Mouse (Mus musculus) thymus, adult 2 months (tissue): ENCODE results near the gene Wnt4. TPM values are rescaled to one million over a fixed set of nuclear protein-coding genes. Genes with fewer than 3 reads are reported as not detected.

Experiments used
- DNase-seq: peaks from one replicate; pipeline ENCODE4 v3.0.0; 2021
- H3K27ac ChIP-seq: fragments of 200-500 bp; 2 replicates; pipeline ENCODE4 v1.5.1; 2012; ENCODE audit warnings: low read length, control low read depth; ENCODE audit not compliant: control insufficient read depth, insufficient read depth
- H3K27me3 ChIP-seq: fragments of 200-500 bp; 2 replicates; pipeline ENCODE4 v1.6.1; 2012; ENCODE audit warnings: mild to moderate bottlenecking, low read length, moderate library complexity, mixed read lengths; ENCODE audit not compliant: control insufficient read depth, insufficient read depth
- H3K36me3 ChIP-seq: fragments of 200-500 bp; 2 replicates; pipeline ENCODE4 v1.6.1; 2012; ENCODE audit warnings: mild to moderate bottlenecking, low read length, moderate library complexity; ENCODE audit not compliant: control insufficient read depth, insufficient read depth
- H3K4me1 ChIP-seq: fragments of 200-500 bp; replicated peaks from 2 replicates; pipeline ENCODE4 v1.6.1; 2012; ENCODE audit warnings: low read length; ENCODE audit not compliant: control insufficient read depth, insufficient read depth
- H3K4me3 ChIP-seq: fragments of 200-500 bp; 2 replicates; pipeline ENCODE4 v1.5.1; 2012; ENCODE audit warnings: mild to moderate bottlenecking, low read length, control low read depth, moderate library complexity; ENCODE audit not compliant: control insufficient read depth, insufficient read depth
- CTCF ChIP-seq: fragments of 200-500 bp; IDR thresholded peaks from 2 replicates; pipeline ENCODE4 v1.5.1; 2012; ENCODE audit warnings: mild to moderate bottlenecking, control low read depth, low read length, moderate library complexity, borderline replicate concordance; ENCODE audit not compliant: control insufficient read depth, poor library complexity, insufficient read depth; ENCODE audit errors: extremely low read depth
- POLR2A ChIP-seq: fragments of 200-500 bp; IDR thresholded peaks from 2 replicates; pipeline ENCODE4 v1.6.1; 2012; ENCODE audit warnings: mild to moderate bottlenecking, low read length, control low read depth, moderate library complexity; ENCODE audit not compliant: control insufficient read depth, poor library complexity, insufficient read depth; ENCODE audit errors: extremely low read depth
- WGBS: fragments of 180-500 bp; shearing (Covaris S2); methylation state at CpG from one replicate; pipeline ENCODE4 v1.1.7; 2018; 5-methylcytosine and 5-hydroxymethylcytosine counted together
- polyA plus RNA-seq: library from polyadenylated mRNA; depleted of rRNA; stranded (reverse); fragments of >200 nt; gene quantifications from 2 replicates; pipeline ENCODE4 v1.2.3, GENCODE M21; 2012

Gene Wnt4
- polyA plus RNA-seq, 1 experiment, result 9.1 TPM

DNA sequence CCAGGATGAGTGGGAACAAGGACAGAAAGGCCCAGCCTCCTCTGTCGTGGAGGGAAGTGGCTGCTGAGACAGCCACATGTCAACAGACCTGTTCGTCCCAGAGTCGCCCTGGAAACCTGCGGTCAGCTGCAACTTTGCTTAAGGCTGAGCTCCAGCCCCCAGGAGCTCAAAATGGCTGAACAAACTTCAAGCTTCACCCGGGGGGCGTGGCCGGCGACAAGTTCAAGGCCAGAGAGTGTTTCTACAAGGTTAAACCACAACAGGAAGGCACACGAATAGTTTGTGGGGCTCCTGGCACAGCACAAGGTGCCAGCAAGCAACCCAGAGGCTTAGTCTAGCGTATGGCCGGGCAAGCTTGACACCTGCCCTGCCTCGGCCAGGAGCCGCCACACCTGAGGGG, 13.2 kb upstream of the Wnt4 start:
- WGBS, result 10% methylated on average over 13 of the region's 13 CpGs
- no peaks in the 10 kb centered on the region for H3K27me3 ChIP-seq
- no peak overlapping the region for H3K4me3 ChIP-seq
- DNase-seq, result peak; percentile 8
- no peak overlapping the region for H3K27ac ChIP-seq
- H3K4me1 ChIP-seq, result peaks cover 8% of the 10 kb centered on the region
- H3K36me3 ChIP-seq, result no peaks in the 10 kb centered on the region
- TF ChIP-seq CTCF (no peak), POLR2A (no peak)

- Histone ChIP-seq H3K27me3 (no peaks in the 10 kb centered on the region), H3K4me1 (peaks cover 8% of the 10 kb centered on the region), H3K36me3 (no peaks in the 10 kb centered on the region), H3K4me3 (no peak overlapping the region), H3K27ac (no peak overlapping the region)
- WGBS, result 94% methylated on average over 5 of the region's 5 CpGs
- no peak for DNase-seq
- no peak for TF ChIP-seq POLR2A
- no peak for TF ChIP-seq CTCF
Measured at GRCm38 (mm10) chr4:137265116-137265515, 12.2 kb upstream of the Wnt4 start.

- H3K27me3 ChIP-seq, result no peaks in the 10 kb centered on the region
- TF ChIP-seq CTCF (no peak), POLR2A (no peak)
- WGBS, result 95% methylated on average over 8 of the region's 8 CpGs
Measured at GRCm38 (mm10) chr4:137268541-137268940, 8.7 kb upstream of the Wnt4 start.

DNA sequence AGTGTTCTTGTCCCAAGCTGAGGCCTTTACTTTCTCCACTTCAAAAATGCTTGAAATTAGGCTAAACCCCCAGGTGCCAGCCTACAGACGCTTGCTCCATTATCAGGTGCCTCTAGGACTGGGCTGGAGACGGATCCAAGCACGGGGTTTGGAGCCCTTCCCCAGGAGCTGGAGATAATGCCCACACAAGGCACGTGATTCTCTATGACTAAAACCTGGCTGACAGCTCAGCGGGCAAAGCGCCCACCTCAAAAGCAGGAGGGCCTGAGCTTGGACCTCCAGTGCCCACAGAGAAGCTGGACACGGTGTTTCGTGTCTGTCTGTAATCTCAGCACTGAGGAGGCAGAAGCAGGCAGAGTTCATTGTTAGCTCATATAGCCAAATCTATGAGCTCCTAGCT, 5.4 kb upstream of the Wnt4 start:
- H3K4me1 ChIP-seq, result no peaks in the 10 kb centered on the region
- H3K4me3 ChIP-seq, result no peak overlapping the region
- DNase-seq, result no peak
- H3K27me3 ChIP-seq, result no peaks in the 10 kb centered on the region; the same call in 1 of the 2 replicates
- H3K36me3 ChIP-seq, result no peaks in the 10 kb centered on the region
- no peak overlapping the region for H3K27ac ChIP-seq
- no peak for TF ChIP-seq POLR2A
- no peak for TF ChIP-seq CTCF
- 89% methylated on average over 8 of the region's 8 CpGs for WGBS

More at GRCm38 (mm10) chr4:137268541-137268940, 8.7 kb upstream of the Wnt4 start:
- Histone ChIP-seq H3K4me1 (peaks cover 8% of the 10 kb centered on the region), H3K36me3 (no peaks in the 10 kb centered on the region), H3K27ac (no peak overlapping the region), H3K4me3 (no peak overlapping the region)
- no peak for DNase-seq

- Histone ChIP-seq H3K27ac (no peak overlapping the region), H3K4me3 (no peak overlapping the region), H3K4me1 (no peaks in the 10 kb centered on the region), H3K36me3 (no peaks in the 10 kb centered on the region), H3K27me3 (peaks cover 4% of the 10 kb centered on the region; the same call in 1 of the 2 replicates)
- WGBS, result 69% methylated on average over 6 of the region's 6 CpGs
- no peak for DNase-seq
- TF ChIP-seq POLR2A (no peak), CTCF (no peak)
Measured at GRCm38 (mm10) chr4:137274304-137274703, 3.0 kb upstream of the Wnt4 start.

- H3K4me1 ChIP-seq, result no peaks in the 10 kb centered on the region
- DNase-seq, result no peak
- no peak overlapping the region for H3K4me3 ChIP-seq
- WGBS, result 8% methylated on average over 45 of the region's 46 CpGs
- no peak overlapping the region for H3K27ac ChIP-seq
- TF ChIP-seq POLR2A (no peak), CTCF (no peak)
- H3K36me3 ChIP-seq, result no peaks in the 10 kb centered on the region
- peaks cover 4% of the 10 kb centered on the region; the same call in 1 of the 2 replicates for H3K27me3 ChIP-seq
Measured at GRCm38 (mm10) chr4:137276443-137277165, 685 bp upstream of the Wnt4 start.
